Mouse (Mus musculus) forebrain, embryonic 14.5 days (tissue): ENCODE data around the gene Elane. TPM values are rescaled to one million over a fixed set of nuclear protein-coding genes. Genes with fewer than 3 reads are reported as not detected.
A peak's percentile ranks its signal among the peaks of the same experiment; 100 is the strongest.

Experiments
- ATAC-seq: fragments of 200-750 bp; cut with Nextera tagmentation; 2 replicates; pipeline ENCODE4 v1.8.0; 2017; ENCODE audit warnings: mild to moderate bottlenecking, moderate library complexity
- DNase-seq: peaks from one replicate; pipeline ENCODE4 v3.0.0-alpha.2; 2015; ENCODE audit warnings: low spot score
- H3K27ac ChIP-seq: fragments of 300-500 bp; sonication (generic); 2 replicates; pipeline ENCODE4 v1.5.1; 2014; ENCODE audit warnings: low read depth, mild to moderate bottlenecking, control low read depth, low read length, moderate library complexity
- H3K27me3 ChIP-seq: fragments of 300-500 bp; sonication (generic); replicated peaks from 2 replicates; pipeline ENCODE4 v1.6.1; 2014; ENCODE audit warnings: low read length, control low read depth, mixed read lengths; ENCODE audit not compliant: control insufficient read depth, insufficient read depth
- H3K36me3 ChIP-seq: fragments of 300-500 bp; sonication (generic); 2 replicates; pipeline ENCODE4 v1.6.1; 2014; ENCODE audit warnings: low read length, control low read depth; ENCODE audit not compliant: control insufficient read depth, insufficient read depth
- H3K4me1 ChIP-seq: fragments of 300-500 bp; sonication (generic); 2 replicates; pipeline ENCODE4 v1.6.1; 2014; ENCODE audit warnings: antibody characterized with exemption, low read length, control low read depth; ENCODE audit not compliant: control insufficient read depth, insufficient read depth
- H3K4me2 ChIP-seq: fragments of 300-500 bp; sonication (generic); 2 replicates; pipeline ENCODE4 v1.6.1; 2014; ENCODE audit warnings: mild to moderate bottlenecking, control low read depth, low read length
- H3K4me3 ChIP-seq: fragments of 300-500 bp; sonication (generic); 2 replicates; pipeline ENCODE4 v1.5.1; 2014; ENCODE audit warnings: low read depth, low read length, control low read depth
- H3K9ac ChIP-seq: fragments of 300-500 bp; sonication (generic); 2 replicates; pipeline ENCODE4 v1.6.1; 2014; ENCODE audit warnings: mild to moderate bottlenecking, low read length, control low read depth, moderate library complexity
- H3K9me3 ChIP-seq: fragments of 300-500 bp; sonication (generic); replicated peaks from 2 replicates; pipeline ENCODE4 v1.6.1; 2016; ENCODE audit warnings: low read length, control low read depth, mixed read lengths; ENCODE audit not compliant: control insufficient read depth
- WGBS: fragments of 180-500 bp; shearing (Covaris S2); extraction: QIAGEN DNeasy Blood & Tissue Kit; methylation state at CpG from one replicate; pipeline ENCODE4 v1.1.7; 2014; 5-methylcytosine and 5-hydroxymethylcytosine counted together
- polyA plus RNA-seq: library from polyadenylated mRNA; unstranded; fragments of >200 nt; fragmentation: Nextera tagmentation; extraction: Ambion mirVana; gene quantifications from 2 replicates; pipeline ENCODE4 v1.2.1, GENCODE M21; 2014

Elane gene
- polyA plus RNA-seq, 1 experiment from 2014 or later = 0.36 TPM

GRCm38 (mm10) chr10:79872862-79873261, 13.2 kb upstream of the Elane start:
- DNase-seq = no peak
- Histone ChIP-seq H3K4me1 (peaks cover 17% of the 10 kb centered on the region), H3K4me3 (peak overlapping the region; percentile 85), H3K27me3 (no peaks in the 10 kb centered on the region), H3K36me3 (peaks cover 31% of the 10 kb centered on the region), H3K4me2 (peak overlapping the region; percentile 74), H3K9me3 (no peaks in the 10 kb centered on the region), H3K27ac (peak overlapping the region; percentile 97; the same call in 1 of the 2 replicates), H3K9ac (peak overlapping the region; percentile 98)
- no peak for ATAC-seq
- 48% methylated on average over 3 of the region's 3 CpGs for WGBS

- peaks cover 17% of the 10 kb centered on the region for H3K4me1 ChIP-seq
- peaks cover 31% of the 10 kb centered on the region for H3K36me3 ChIP-seq
- H3K4me2 ChIP-seq = peak overlapping the region; percentile 74
- H3K27ac ChIP-seq = peak overlapping the region; percentile 97
- DNase-seq = peak; percentile 61
- H3K27me3 ChIP-seq = no peaks in the 10 kb centered on the region
- peak overlapping the region; percentile 98 for H3K9ac ChIP-seq
- ATAC-seq = peak; percentile 10; the same call in 1 of the 2 replicates
- H3K4me3 ChIP-seq = peak overlapping the region; percentile 85
- 2% methylated on average over 6 of the region's 6 CpGs for WGBS
- no peaks in the 10 kb centered on the region for H3K9me3 ChIP-seq
Measured at GRCm38 (mm10) chr10:79873313-79873712, 12.7 kb upstream of the Elane start.

- Histone ChIP-seq H3K4me3 (peak overlapping the region; percentile 85), H3K27ac (peak overlapping the region; percentile 97), H3K36me3 (peaks cover 29% of the 10 kb centered on the region), H3K9ac (peak overlapping the region; percentile 98), H3K4me1 (peaks cover 17% of the 10 kb centered on the region), H3K9me3 (no peaks in the 10 kb centered on the region), H3K27me3 (no peaks in the 10 kb centered on the region), H3K4me2 (peak overlapping the region; percentile 74)
- DNase-seq (peak; percentile 46), ATAC-seq (peak; percentile 54)
- WGBS = under 1% methylated on average over 26 of the region's 26 CpGs
Measured at GRCm38 (mm10) chr10:79873715-79874289, 12.2 kb upstream of the Elane start.

- peak within 1 kb of the TSS; percentile 98 for H3K9ac ChIP-seq
- 0% methylated on average over 51 of the region's 57 CpGs for WGBS
- H3K4me1 ChIP-seq = peaks cover 14% of the 10 kb centered on the region
- H3K4me2 ChIP-seq = peak within 1 kb of the TSS; percentile 74
- DNase-seq = peak; percentile 89
- no peaks in the 10 kb centered on the region for H3K27me3 ChIP-seq
- peak within 1 kb of the TSS; percentile 85 for H3K4me3 ChIP-seq
- peak; percentile 93 for ATAC-seq
- H3K36me3 ChIP-seq = peaks cover 24% of the 10 kb centered on the region
- no peaks in the 10 kb centered on the region for H3K9me3 ChIP-seq
- peak within 1 kb of the TSS; percentile 97 for H3K27ac ChIP-seq
Measured at GRCm38 (mm10) chr10:79874290-79874862, 11.7 kb upstream of the Elane start, which contains the start of the genes Prtn3 and Plppr3. Prtn3 (plus strand) TSS chr10:79874476. Plppr3 (minus strand) TSS chr10:79874634.

- Histone ChIP-seq H3K4me1 (peaks cover 10% of the 10 kb centered on the region), H3K36me3 (no peaks in the 10 kb centered on the region), H3K4me2 (no peak overlapping the region), H3K9me3 (no peaks in the 10 kb centered on the region), H3K4me3 (no peak overlapping the region), H3K27me3 (0 out of 2 replicates have a peak, but pooled peaks cover 3% of the 10 kb centered on the region), H3K27ac (no peak overlapping the region), H3K9ac (no peak overlapping the region)
- WGBS = 56% methylated on average over 1 of the region's 1 CpGs
- no peak for DNase-seq
- no peak for ATAC-seq
Measured at GRCm38 (mm10) chr10:79877174-79877573, 8.9 kb upstream of the Elane start.

- no peak overlapping the region for H3K27ac ChIP-seq
- no peak overlapping the region for H3K9ac ChIP-seq
- no peak for ATAC-seq
- H3K4me1 ChIP-seq = peaks cover 11% of the 10 kb centered on the region
- no peak overlapping the region for H3K4me2 ChIP-seq
- H3K27me3 ChIP-seq = 0 out of 2 replicates have a peak, but pooled peaks cover 9% of the 10 kb centered on the region
- no peak for DNase-seq
- no peak overlapping the region for H3K4me3 ChIP-seq
- WGBS = 56% methylated on average over 12 of the region's 12 CpGs
- no peaks in the 10 kb centered on the region for H3K9me3 ChIP-seq
- no peaks in the 10 kb centered on the region for H3K36me3 ChIP-seq
Measured at GRCm38 (mm10) chr10:79877757-79878156, 8.3 kb upstream of the Elane start.

- no peak overlapping the region for H3K4me3 ChIP-seq
- H3K27ac ChIP-seq = no peak overlapping the region
- H3K9ac ChIP-seq = no peak overlapping the region
- ATAC-seq (no peak), DNase-seq (no peak)
- H3K36me3 ChIP-seq = no peaks in the 10 kb centered on the region
- H3K9me3 ChIP-seq = no peaks in the 10 kb centered on the region
- peaks cover 11% of the 10 kb centered on the region for H3K4me1 ChIP-seq
- 49% methylated on average over 3 of the region's 3 CpGs for WGBS
- H3K27me3 ChIP-seq = peaks cover 9% of the 10 kb centered on the region; the same call in 1 of the 2 replicates
- no peak overlapping the region for H3K4me2 ChIP-seq
Measured at GRCm38 (mm10) chr10:79879527-79879926, 6.5 kb upstream of the Elane start.

GRCm38 (mm10) chr10:79880721-79881120, 5.3 kb upstream of the Elane start:
- no peak for DNase-seq
- no peak overlapping the region for H3K4me2 ChIP-seq
- no peak for ATAC-seq
- H3K9me3 ChIP-seq = no peaks in the 10 kb centered on the region
- no peak overlapping the region for H3K9ac ChIP-seq
- no peaks in the 10 kb centered on the region for H3K36me3 ChIP-seq
- 17% methylated on average over 9 of the region's 9 CpGs for WGBS
- H3K4me1 ChIP-seq = peaks cover 3% of the 10 kb centered on the region; the same call in 1 of the 2 replicates
- H3K27me3 ChIP-seq = peaks cover 9% of the 10 kb centered on the region; the same call in 1 of the 2 replicates
- no peak overlapping the region for H3K4me3 ChIP-seq
- H3K27ac ChIP-seq = no peak overlapping the region

GRCm38 (mm10) chr10:79881981-79882380, 4.1 kb upstream of the Elane start:
- ATAC-seq = no peak
- Histone ChIP-seq H3K4me1 (peaks cover 3% of the 10 kb centered on the region; the same call in 1 of the 2 replicates), H3K27ac (no peak overlapping the region), H3K9ac (peak overlapping the region; percentile 7; the same call in 1 of the 2 replicates), H3K9me3 (no peaks in the 10 kb centered on the region), H3K27me3 (peaks cover 9% of the 10 kb centered on the region; the same call in 1 of the 2 replicates), H3K36me3 (no peaks in the 10 kb centered on the region), H3K4me2 (peak overlapping the region; percentile 24; the same call in 1 of the 2 replicates), H3K4me3 (no peak overlapping the region)
- WGBS = 9% methylated on average over 22 of the region's 22 CpGs
- DNase-seq = no peak
